Mouse (Mus musculus): ENCODE measurements at regions not wholly inside any gene's neighbourhood (a gene's known extent, or its start where the extent isn't known, plus 50 kb on each side); places are given as distances from the start of the nearest gene placed in this dataset.

GRCm38 (mm10) chr3:110339026-110339606, 88.3 kb upstream of the Prmt6 start:
- WGBS = 51% methylated on average over 2 of the region's 2 CpGs
- Histone ChIP-seq H3K27me3 (ENCODE audit: control insufficient read depth, insufficient read depth, low read length) (no peaks in the 10 kb centered on the region), H3K4me1 (ENCODE audit: control insufficient read depth, insufficient read depth, low read length) (no peaks in the 10 kb centered on the region), H3K27ac (ENCODE audit: insufficient read depth, low read length) (no peak overlapping the region), H3K4me3 (replicated peaks; ENCODE audit: insufficient read depth, low read depth, low read length) (no peak overlapping the region)
- no peak for DNase-seq
- no peak for TF ChIP-seq POLR2A (IDR thresholded peaks at IDR 0.05; ENCODE audit: borderline replicate concordance, insufficient read depth, low read length)
- no peak for TF ChIP-seq CTCF (IDR thresholded peaks at IDR 0.05; ENCODE audit: borderline replicate concordance, insufficient read depth, low read depth, low read length)

GRCm38 (mm10) chr3:110329175-110329574, 78.4 kb upstream of the Prmt6 start:
- Histone ChIP-seq H3K4me3 (replicated peaks; ENCODE audit: insufficient read depth, low read depth, low read length) (no peak overlapping the region), H3K4me1 (ENCODE audit: control insufficient read depth, insufficient read depth, low read length) (no peaks in the 10 kb centered on the region), H3K27ac (ENCODE audit: insufficient read depth, low read length) (no peak overlapping the region), H3K27me3 (ENCODE audit: control insufficient read depth, insufficient read depth, low read length) (no peaks in the 10 kb centered on the region)
- TF ChIP-seq CTCF (IDR thresholded peaks at IDR 0.05; ENCODE audit: borderline replicate concordance, insufficient read depth, low read depth, low read length) = no peak
- no peak for TF ChIP-seq POLR2A (IDR thresholded peaks at IDR 0.05; ENCODE audit: borderline replicate concordance, insufficient read depth, low read length)
- WGBS = 29% methylated on average over 1 of the region's 1 CpGs
- DNase-seq = no peak

DNA sequence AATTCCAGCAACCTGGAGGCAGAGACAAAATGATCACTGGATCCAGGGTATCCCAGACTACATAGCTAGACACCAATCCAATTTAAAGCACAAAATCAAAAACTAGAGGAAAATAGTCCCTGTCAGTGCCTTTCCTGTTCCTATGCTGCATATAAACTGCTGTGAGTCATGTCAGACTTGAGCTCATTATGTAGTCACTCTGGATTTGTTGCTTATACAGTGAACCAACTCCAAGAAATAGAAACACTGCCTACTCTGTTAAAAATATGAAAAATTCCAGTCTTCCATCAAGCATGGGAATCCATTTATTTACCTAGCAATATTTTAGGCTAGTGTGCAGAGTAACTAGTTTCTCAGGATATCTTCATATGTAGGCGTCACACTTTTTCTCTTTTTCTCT, 59.5 kb upstream of the Prmt6 start:
- TF ChIP-seq CTCF (IDR thresholded peaks at IDR 0.05; ENCODE audit: borderline replicate concordance, insufficient read depth, low read depth, low read length) (no peak), POLR2A (IDR thresholded peaks at IDR 0.05; ENCODE audit: borderline replicate concordance, insufficient read depth, low read length) (no peak)
- WGBS = 98% methylated on average over 1 of the region's 1 CpGs

GRCm38 (mm10) chr3:110303166-110303565, 52.4 kb upstream of the Prmt6 start:
- peak in 1 of 2 experiments; percentile 35 for DNase-seq
- Histone ChIP-seq H3K4me1 (ENCODE audit: control insufficient read depth, insufficient read depth, low read length) (no peaks in the 10 kb centered on the region), H3K27me3 (ENCODE audit: control insufficient read depth, insufficient read depth, low read length) (no peaks in the 10 kb centered on the region), H3K27ac (ENCODE audit: insufficient read depth, low read length) (no peak overlapping the region), H3K4me3 (replicated peaks; ENCODE audit: insufficient read depth, low read depth, low read length) (no peak overlapping the region)
- no peak for TF ChIP-seq CTCF (IDR thresholded peaks at IDR 0.05; ENCODE audit: borderline replicate concordance, insufficient read depth, low read depth, low read length)
- TF ChIP-seq POLR2A (IDR thresholded peaks at IDR 0.05; ENCODE audit: borderline replicate concordance, insufficient read depth, low read length) = no peak
- WGBS = 7% methylated on average over 2 of the region's 2 CpGs

More for the DNA sequence above, 59.5 kb upstream of the Prmt6 start:
- H3K4me3 ChIP-seq (replicated peaks; ENCODE audit: insufficient read depth, low read depth, low read length) = no peak overlapping the region
- no peaks in the 10 kb centered on the region for H3K4me1 ChIP-seq (ENCODE audit: control insufficient read depth, insufficient read depth, low read length)
- H3K27me3 ChIP-seq (ENCODE audit: control insufficient read depth, insufficient read depth, low read length) = no peaks in the 10 kb centered on the region
- H3K27ac ChIP-seq (ENCODE audit: insufficient read depth, low read length) = no peak overlapping the region
- no peak for DNase-seq

All from cerebellum, adult 2 months (tissue).